Mouse (Mus musculus): ENCODE data around the gene Lhx9.

- TF ChIP-seq CTCF (IDR thresholded peaks at IDR 0.05) = no peak
- TF ChIP-seq POLR2A (IDR thresholded peaks at IDR 0.05; ENCODE audit: insufficient read depth, low read depth, low read length) = no peak
- no peak for TF ChIP-seq EP300 (IDR thresholded peaks at IDR 0.05; ENCODE audit: insufficient read depth, low read depth, low read length)
Measured at GRCm38 (mm10) chr1:138877470-138878254, 29.3 kb upstream of the Lhx9 start.
